Mouse (Mus musculus) C2C12 (cell line): ENCODE measurements around the gene Adamts20. TPM values are rescaled to one million over a fixed set of nuclear protein-coding genes. Genes with fewer than 3 reads are reported as not detected.

ENCODE experiments used
- H3K27me3 ChIP-seq: one replicate; pipeline ENCODE4 v1.6.1; 2011; ENCODE audit not compliant: control insufficient read depth, insufficient read depth, insufficient read length
- H3K36me3 ChIP-seq: one replicate; pipeline ENCODE4 v1.6.1; 2011; ENCODE audit not compliant: control insufficient read depth, insufficient read depth
- H3K4me3 ChIP-seq: one replicate; pipeline ENCODE4 v1.5.1; 2011; ENCODE audit warnings: mild to moderate bottlenecking, control low read depth; ENCODE audit not compliant: poor library complexity, insufficient read depth, severe bottlenecking
- H3K79me2 ChIP-seq: one replicate; pipeline ENCODE4 v1.6.1; 2011; ENCODE audit not compliant: control insufficient read depth, insufficient read depth
- H3K79me3 ChIP-seq: one replicate; pipeline ENCODE4 v1.6.1; 2011; ENCODE audit warnings: low read depth, control low read depth
- H3ac ChIP-seq: one replicate; pipeline ENCODE3; 2011; ENCODE audit warnings: low read depth; ENCODE audit not compliant: control insufficient read depth, insufficient read length
- CEBPB ChIP-seq: IDR thresholded peaks from one replicate; pipeline ENCODE4 v1.6.1; 2011; ENCODE audit warnings: low read depth, mild to moderate bottlenecking, control low read depth, moderate library complexity
- CTCF ChIP-seq: IDR thresholded peaks from one replicate; pipeline ENCODE4 v1.5.1; 2011; ENCODE audit not compliant: control insufficient read depth, insufficient read depth, insufficient read length
- FOSL1 ChIP-seq: IDR thresholded peaks from one replicate; pipeline ENCODE4 v1.8.0; 2011; ENCODE audit warnings: mild to moderate bottlenecking, low read length; ENCODE audit not compliant: poor library complexity, insufficient read depth, severe bottlenecking
- MAX ChIP-seq: IDR thresholded peaks from one replicate; pipeline ENCODE4 v1.6.1; 2011; ENCODE audit warnings: mild to moderate bottlenecking, control low read depth
- MYOD1 ChIP-seq: IDR thresholded peaks from one replicate; pipeline ENCODE4 v1.6.1; 2011; ENCODE audit warnings: low read depth; ENCODE audit not compliant: control insufficient read depth, insufficient read length
- MYOG ChIP-seq: IDR thresholded peaks from one replicate; pipeline ENCODE4 v1.6.1; 2011; ENCODE audit not compliant: control insufficient read depth, insufficient read length; ENCODE audit errors: extremely low read depth
- USF1 ChIP-seq: IDR thresholded peaks from one replicate; pipeline ENCODE4 v1.6.1; 2011; ENCODE audit warnings: low read depth, mild to moderate bottlenecking, control low read depth, moderate library complexity
- polyA plus RNA-seq: library from polyadenylated mRNA; unstranded; fragments of >200 nt; fragmentation: generic; extraction: Trizol; gene quantifications from one replicate; pipeline ENCODE4 v1.2.1, GENCODE M21; 2012; ENCODE audit warnings: missing spikeins

The Adamts20 gene
- polyA plus RNA-seq, 1 experiment: not detected

DNA sequence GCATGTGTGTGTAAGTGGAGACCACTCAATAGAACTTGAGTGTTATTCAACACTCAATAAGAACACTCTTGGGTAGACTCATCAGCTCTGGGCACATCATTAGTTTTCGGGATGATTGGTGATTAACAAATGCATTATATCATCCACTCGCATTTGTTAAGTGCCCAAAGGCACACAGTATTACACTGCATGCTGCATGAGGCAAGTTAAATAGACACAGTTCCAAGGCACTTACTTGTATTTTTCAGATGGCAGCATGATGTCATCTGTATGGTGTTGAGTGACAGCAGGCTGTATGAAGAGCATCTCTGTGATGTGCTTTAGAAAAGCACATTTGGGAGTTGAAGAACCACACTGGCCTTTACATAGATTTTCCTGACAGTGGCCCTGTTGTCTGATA, 17.3 kb upstream of the Adamts20 start:
- Histone ChIP-seq H3K27me3 (no peaks in the 10 kb centered on the region), H3K79me3 (no peaks in the 10 kb centered on the region), H3ac (no peak overlapping the region), H3K4me3 (no peak overlapping the region), H3K36me3 (no peaks in the 10 kb centered on the region), H3K79me2 (no peaks in the 10 kb centered on the region)
- TF ChIP-seq CTCF (no peak), FOSL1 (no peak), MYOG (no peak), CEBPB (no peak), MAX (no peak), USF1 (no peak), MYOD1 (no peak)

DNA sequence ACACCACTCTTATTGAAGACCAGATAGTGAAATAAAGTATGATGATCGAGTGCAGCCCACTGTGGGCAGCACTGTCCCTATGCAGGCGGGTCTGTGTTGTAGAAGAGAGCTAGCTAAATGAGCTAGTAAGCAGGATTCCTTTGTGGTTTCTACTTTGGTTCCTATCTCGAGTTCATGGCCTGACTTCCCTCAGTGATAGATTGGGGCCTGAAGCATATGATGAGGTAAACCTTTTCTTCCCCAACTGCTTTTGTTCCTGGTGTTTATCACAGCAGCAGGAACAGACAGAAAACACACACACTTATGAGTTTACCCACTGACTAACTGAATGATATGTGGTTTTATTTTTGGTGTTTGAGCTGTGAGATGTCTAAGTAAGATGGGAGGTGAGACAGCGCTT, 15.6 kb upstream of the Adamts20 start:
- H3K36me3 ChIP-seq: no peaks in the 10 kb centered on the region
- no peaks in the 10 kb centered on the region for H3K27me3 ChIP-seq
- H3K79me2 ChIP-seq: no peaks in the 10 kb centered on the region
- no peaks in the 10 kb centered on the region for H3K79me3 ChIP-seq
- no peak overlapping the region for H3ac ChIP-seq
- no peak for TF ChIP-seq USF1
- no peak for TF ChIP-seq FOSL1
- TF ChIP-seq MYOD1: no peak
- TF ChIP-seq CTCF: no peak
- no peak for TF ChIP-seq MYOG
- TF ChIP-seq MAX: no peak
- no peak for TF ChIP-seq CEBPB
- H3K4me3 ChIP-seq: no peak overlapping the region

DNA sequence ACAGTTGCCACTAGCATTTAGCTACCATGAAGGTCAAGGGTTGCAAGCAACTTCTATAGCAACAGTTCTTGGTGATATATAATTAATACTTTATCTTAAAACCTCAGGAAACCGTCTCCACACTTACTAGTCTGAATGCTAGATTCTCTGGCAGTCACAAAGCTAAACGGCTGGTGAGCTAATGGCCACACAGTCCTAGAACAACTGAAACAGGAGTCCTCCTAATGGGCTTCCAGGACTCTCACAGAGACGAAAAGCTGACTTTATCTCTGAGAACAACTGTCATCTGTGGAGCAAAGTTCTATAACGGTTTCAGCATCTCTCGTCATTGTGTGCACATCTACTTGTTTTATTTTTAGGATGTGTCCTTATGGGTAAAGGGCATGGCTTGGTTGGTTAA, 15.0 kb upstream of the Adamts20 start:
- H3K4me3 ChIP-seq: no peak overlapping the region
- no peaks in the 10 kb centered on the region for H3K36me3 ChIP-seq
- no peaks in the 10 kb centered on the region for H3K79me3 ChIP-seq
- H3K27me3 ChIP-seq: no peaks in the 10 kb centered on the region
- TF ChIP-seq MAX (no peak), MYOD1 (no peak), CTCF (no peak), USF1 (no peak), MYOG (no peak), FOSL1 (no peak), CEBPB (no peak)
- no peak overlapping the region for H3ac ChIP-seq
- H3K79me2 ChIP-seq: no peaks in the 10 kb centered on the region

DNA sequence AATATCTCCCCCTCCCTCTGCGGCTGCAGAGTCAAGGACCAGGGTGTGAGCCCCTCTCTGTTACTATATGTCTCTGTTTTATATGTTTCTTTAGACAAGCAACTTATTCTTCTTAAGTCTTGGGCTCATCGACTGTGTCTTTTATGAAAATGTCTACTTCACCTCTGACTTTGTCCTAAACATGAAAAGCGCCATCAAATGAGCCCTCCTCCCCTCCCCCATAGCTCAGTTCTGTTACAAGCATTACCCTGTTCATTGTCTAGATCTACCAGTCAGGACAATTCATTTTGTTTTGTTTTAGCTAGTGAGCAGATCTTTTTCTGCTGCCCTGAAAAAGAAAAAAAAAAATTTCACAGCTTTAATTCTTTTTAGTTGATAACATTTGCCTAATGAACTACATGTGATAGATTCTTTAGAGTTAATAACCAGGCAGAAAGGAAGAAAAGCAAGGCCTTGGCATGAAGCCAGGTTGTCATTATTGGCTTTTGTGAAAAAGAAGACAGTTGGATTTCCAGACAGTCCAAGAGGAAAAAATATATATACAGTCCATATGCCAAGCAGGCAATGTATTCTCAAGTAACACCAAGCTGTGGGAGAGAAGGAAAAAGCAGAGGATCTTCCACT, 14.4 kb upstream of the Adamts20 start:
- no peak overlapping the region for H3K4me3 ChIP-seq
- H3K79me3 ChIP-seq: no peaks in the 10 kb centered on the region
- no peak overlapping the region for H3ac ChIP-seq
- no peaks in the 10 kb centered on the region for H3K27me3 ChIP-seq
- no peak for TF ChIP-seq MYOD1
- no peak for TF ChIP-seq USF1
- TF ChIP-seq MYOG: no peak
- no peak for TF ChIP-seq FOSL1
- no peak for TF ChIP-seq MAX
- no peak for TF ChIP-seq CTCF
- TF ChIP-seq CEBPB: no peak
- H3K79me2 ChIP-seq: no peaks in the 10 kb centered on the region
- no peaks in the 10 kb centered on the region for H3K36me3 ChIP-seq

DNA sequence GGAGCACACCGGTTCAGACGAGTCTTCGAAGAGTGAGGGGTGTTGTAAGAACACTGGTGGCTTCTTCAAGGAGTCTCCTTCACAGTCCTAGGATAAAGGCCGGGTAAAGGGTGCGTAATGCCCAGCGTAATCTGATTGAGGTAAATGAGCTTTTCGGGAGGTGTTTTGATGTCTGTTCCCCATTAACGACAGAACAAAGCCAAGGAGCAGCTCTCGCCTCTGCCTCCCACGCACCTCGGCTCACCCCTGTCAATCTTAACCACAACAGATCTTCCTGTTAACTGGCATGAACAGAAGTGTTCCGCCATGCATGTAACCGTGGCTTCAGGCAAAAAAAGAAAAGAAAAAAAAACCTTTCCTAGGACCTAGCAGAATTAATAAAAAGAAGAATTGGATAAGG, 13.5 kb upstream of the Adamts20 start:
- Histone ChIP-seq H3ac (no peak overlapping the region), H3K27me3 (no peaks in the 10 kb centered on the region), H3K36me3 (no peaks in the 10 kb centered on the region), H3K79me2 (no peaks in the 10 kb centered on the region), H3K79me3 (no peaks in the 10 kb centered on the region), H3K4me3 (no peak overlapping the region)
- TF ChIP-seq CEBPB (no peak), MYOD1 (no peak), MYOG (no peak), CTCF (no peak), USF1 (no peak), MAX (no peak), FOSL1 (no peak)

DNA sequence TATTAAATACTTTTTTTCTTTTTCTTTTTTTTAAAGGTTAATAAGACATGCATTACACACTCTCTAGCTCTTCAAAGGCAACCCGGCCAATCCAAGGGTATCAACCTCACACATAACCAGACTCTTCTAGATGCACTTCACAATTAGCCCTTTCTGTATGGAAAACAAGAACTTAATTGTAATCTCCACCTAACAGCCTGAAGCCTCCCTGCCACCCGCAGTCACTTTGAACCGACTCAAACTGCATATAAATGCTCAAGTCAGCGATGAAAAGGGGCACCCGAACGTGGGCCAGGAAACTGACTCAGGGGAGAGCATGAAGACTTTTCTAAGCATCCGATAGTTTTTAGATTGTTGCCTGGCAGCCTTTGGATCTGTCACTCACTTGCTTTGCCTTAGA, 12.1 kb upstream of the Adamts20 start:
- Histone ChIP-seq H3K27me3 (no peaks in the 10 kb centered on the region), H3K4me3 (no peak overlapping the region), H3K79me3 (no peaks in the 10 kb centered on the region), H3K36me3 (no peaks in the 10 kb centered on the region), H3K79me2 (no peaks in the 10 kb centered on the region), H3ac (no peak overlapping the region)
- TF ChIP-seq CEBPB (no peak), MYOG (no peak), CTCF (no peak), FOSL1 (no peak), USF1 (no peak), MYOD1 (no peak), MAX (no peak)
